Mouse (Mus musculus): Measurements from ENCODE around the gene Nos3.
"Not testable (repeated sequence)": the region's sequence is repeated elsewhere in the genome, so short reads cannot be mapped to it uniquely, and the experiment has no call there.

The Nos3 gene

GRCm38 (mm10) chr5:24374666-24375328, 10.2 kb downstream of the Nos3 start:
- DNase-seq = no peak

- DNase-seq = no peak
Observed at GRCm38 (mm10) chr5:24378700-24379099, 14.1 kb downstream of the Nos3 start.

GRCm38 (mm10) chr5:24379501-24379900, 14.9 kb downstream of the Nos3 start:
- no peak for DNase-seq

GRCm38 (mm10) chr5:24380499-24380898, 15.9 kb downstream of the Nos3 start:
- no peak for DNase-seq

- no peak for DNase-seq
Observed at GRCm38 (mm10) chr5:24381486-24381885, 16.9 kb downstream of the Nos3 start.

- no peak for DNase-seq
Observed at GRCm38 (mm10) chr5:24381988-24382387, 17.4 kb downstream of the Nos3 start.

- peak; percentile 96 to 98 for DNase-seq
Observed at GRCm38 (mm10) chr5:24383026-24383859, 18.6 kb downstream of the Nos3 start.

- no peak for DNase-seq
Observed at GRCm38 (mm10) chr5:24384407-24384806, 19.8 kb downstream of the Nos3 start.

- no peak for DNase-seq
Observed at GRCm38 (mm10) chr5:24385374-24385773, 20.8 kb downstream of the Nos3 start.

GRCm38 (mm10) chr5:24385887-24386550, 21.4 kb downstream of the Nos3 start:
- DNase-seq = no peak

- peak; percentile 58 to 69 for DNase-seq
Observed at GRCm38 (mm10) chr5:24387264-24388241, 22.9 kb downstream of the Nos3 start.

GRCm38 (mm10) chr5:24388246-24388915, 23.8 kb downstream of the Nos3 start:
- no peak for DNase-seq

GRCm38 (mm10) chr5:24389011-24389657, 24.5 kb downstream of the Nos3 start:
- DNase-seq = no peak

GRCm38 (mm10) chr5:24389658-24390020, 25.0 kb downstream of the Nos3 start:
- DNase-seq = no peak

GRCm38 (mm10) chr5:24391864-24392263, 27.3 kb downstream of the Nos3 start, which contains the start of gene Atg9b:
TSS of gene Atg9b (minus strand) at chr5:24392143.
- DNase-seq = no peak

GRCm38 (mm10) chr5:24392724-24393123, 28.1 kb downstream of the Nos3 start:
- no peak for DNase-seq

GRCm38 (mm10) chr5:24393392-24393997, 28.9 kb downstream of the Nos3 start, which contains the start of gene Abcb8:
TSS of gene Abcb8 (plus strand) at chr5:24393663.
- peak; percentile 78 to 88 for DNase-seq

GRCm38 (mm10) chr5:24394165-24394894, 29.7 kb downstream of the Nos3 start:
- peak; percentile 96 to 99 for DNase-seq

GRCm38 (mm10) chr5:24396254-24396653, 31.6 kb downstream of the Nos3 start:
- DNase-seq = not testable (repeated sequence)

GRCm38 (mm10) chr5:24399686-24400085, 35.1 kb downstream of the Nos3 start:
- no peak for DNase-seq
